Mouse (Mus musculus) kidney, postnatal 14 days (tissue): ENCODE measurements around the gene Ifna12.
"Not testable (repeated sequence)": the region's sequence is repeated elsewhere in the genome, so short reads cannot be mapped to it uniquely, and the experiment has no call there.

Source experiments
- DNase-seq: peaks from one replicate; pipeline ENCODE4 v3.0.0; 2022; ENCODE audit warnings: mixed read lengths

Gene Ifna12

GRCm38 (mm10) chr4:88603276-88603675 lies at the start of gene Ifna12:
TSS of gene Ifna12 (minus strand) at chr4:88603376.
- DNase-seq, result no peak

DNA sequence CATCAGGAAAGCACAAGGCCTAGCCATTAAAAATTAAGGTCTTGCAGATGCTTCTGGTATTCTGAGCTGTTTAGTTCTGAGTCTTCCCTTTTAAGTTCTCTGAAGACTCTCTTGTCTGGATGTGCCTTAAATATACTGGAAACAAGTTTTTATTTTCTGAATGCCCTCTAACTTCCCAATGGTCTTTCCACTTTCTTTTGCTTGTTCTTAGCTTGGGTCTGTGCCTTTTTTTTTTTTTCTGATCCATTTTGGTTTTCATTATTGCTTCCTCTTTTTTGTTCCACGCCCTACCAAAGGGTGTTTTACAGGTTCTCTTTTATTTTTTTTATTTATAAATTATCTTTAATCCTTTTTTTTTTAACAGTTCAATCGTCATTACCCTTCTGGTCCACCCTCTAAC lies 41.2 kb upstream of the Ifna12 start, which contains the start of gene Ifna13:
TSS of gene Ifna13 (minus strand) at position 101 of the 400 bp plus-strand sequence.
- no peak for DNase-seq

GRCm38 (mm10) chr4:88642526-88642925 lies 39.4 kb upstream of the Ifna12 start:
- no peak for DNase-seq

DNA sequence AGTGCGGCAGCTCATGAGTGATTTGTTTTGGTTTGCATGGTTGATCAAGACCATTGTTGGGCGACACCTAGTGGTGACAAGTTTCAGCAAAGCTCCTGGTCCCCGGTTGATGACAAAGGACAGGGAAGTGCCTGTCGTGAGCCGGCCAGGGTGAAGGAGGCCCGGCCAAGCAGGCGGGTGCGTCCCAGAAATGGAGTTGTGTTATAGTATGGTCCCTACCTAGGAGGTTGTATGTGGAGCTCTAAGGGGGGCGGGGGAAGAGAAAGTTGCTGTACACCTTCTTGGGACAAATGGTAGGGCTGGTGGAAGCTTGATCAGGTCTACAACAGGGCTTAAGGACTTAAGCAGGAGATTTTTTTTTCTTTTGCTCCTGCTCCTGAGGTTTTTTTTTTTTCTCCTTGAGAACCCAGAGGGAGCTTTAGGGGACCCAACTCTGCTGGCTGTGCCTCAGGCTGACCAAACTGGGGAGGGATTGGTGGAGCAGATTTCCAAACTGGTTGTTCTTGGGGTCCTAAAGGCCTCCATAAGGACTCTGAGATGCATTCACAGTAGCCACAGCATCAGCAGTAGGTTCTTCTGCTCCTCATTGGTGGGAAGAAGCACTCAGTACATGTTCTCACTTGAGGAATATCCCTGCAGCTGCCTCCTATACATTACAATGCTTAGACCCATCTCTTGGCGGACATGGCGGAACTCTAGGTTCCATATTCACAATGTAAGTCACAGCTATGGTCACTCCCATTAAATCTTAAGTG lies 38.1 kb upstream of the Ifna12 start:
- DNase-seq, result peak; percentile 94

- DNase-seq, result no peak
Observed at GRCm38 (mm10) chr4:88640704-88641076, 37.5 kb upstream of the Ifna12 start.

DNA sequence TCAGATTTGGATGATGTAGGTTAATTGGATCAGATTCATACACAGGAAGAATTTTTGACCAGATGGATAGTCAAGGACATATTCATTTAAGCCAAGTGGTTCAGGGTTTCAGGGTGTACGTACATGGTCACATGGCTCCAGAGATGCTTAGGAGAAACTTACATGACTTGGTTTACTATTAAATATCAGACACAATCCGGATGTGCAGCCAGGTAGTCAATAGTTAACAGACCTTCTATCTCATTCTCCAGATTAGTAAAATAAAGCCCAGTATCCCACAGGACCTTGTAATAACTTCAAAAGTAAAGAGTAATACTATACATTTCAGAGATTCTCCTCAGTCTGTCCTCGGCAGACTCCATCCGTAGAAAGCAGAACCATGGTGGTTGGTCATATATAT lies 31.1 kb upstream of the Ifna12 start, which contains the start of gene C87499:
TSS of gene C87499 (minus strand) at position 101 of the 400 bp plus-strand sequence.
- DNase-seq, result no peak

- DNase-seq, result no peak
Observed at GRCm38 (mm10) chr4:88592285-88592684, 10.9 kb downstream of the Ifna12 start, which contains the start of gene Ifna9. TSS of gene Ifna9 (minus strand) at chr4:88592385.

- DNase-seq, result no peak
Observed at GRCm38 (mm10) chr4:88571698-88572097, 31.5 kb downstream of the Ifna12 start, which contains the start of gene Ifna14. TSS of gene Ifna14 (minus strand) at chr4:88571798.

DNA sequence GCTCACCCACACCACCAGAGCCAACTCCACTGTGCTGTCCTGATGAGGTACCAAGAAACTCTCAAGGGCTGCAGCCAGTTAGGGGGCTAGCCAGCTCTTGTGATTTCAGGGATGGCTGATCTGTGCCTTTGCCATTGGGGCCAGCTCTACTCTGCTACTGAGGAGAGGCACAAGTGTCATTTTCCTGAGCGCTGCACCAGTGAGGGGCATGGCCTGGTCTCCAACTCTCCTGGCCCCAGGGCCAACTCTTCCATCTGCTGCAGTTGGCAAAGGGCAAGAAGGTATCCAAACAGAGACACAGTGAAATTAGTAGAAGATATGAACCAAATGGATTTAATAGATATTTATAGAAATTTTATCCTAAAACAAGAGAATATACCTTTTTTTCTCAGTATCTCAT lies 41.4 kb downstream of the Ifna12 start:
- no peak for DNase-seq

GRCm38 (mm10) chr4:88558145-88558544 lies 45.0 kb downstream of the Ifna12 start, which contains the start of gene Ifna15:
TSS of gene Ifna15 (minus strand) at chr4:88558245.
- not testable (repeated sequence) for DNase-seq
